Mouse (Mus musculus): Measurements from ENCODE around the gene Senp6. TPM values are rescaled to one million over a fixed set of nuclear protein-coding genes. Genes with fewer than 3 reads are reported as not detected.
A peak's percentile ranks its signal among the peaks of the same experiment; 100 is the strongest.

Senp6 gene
- polyA plus RNA-seq, 1 experiment from 2014 or later, result 53.1 TPM

DNA sequence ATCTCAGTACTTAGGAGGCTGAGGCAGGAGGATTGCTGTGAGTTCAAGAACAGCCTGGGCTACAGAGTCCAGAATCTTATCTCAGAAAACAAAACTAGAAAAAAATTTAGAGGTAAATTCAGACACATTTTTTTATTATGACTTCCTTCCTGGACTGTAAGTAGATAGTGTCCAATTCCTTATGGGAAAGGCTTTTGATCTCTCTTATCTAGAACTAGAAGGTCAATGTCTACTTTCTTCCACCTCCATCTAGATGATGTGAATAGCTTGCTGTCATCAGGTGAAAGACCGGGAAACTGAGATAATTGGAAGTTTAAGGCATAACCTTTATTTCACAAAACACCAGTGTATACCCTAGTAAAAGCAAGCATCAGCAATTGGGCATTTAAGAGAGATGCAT, 115.0 kb downstream of the Senp6 start:
- H3K27ac ChIP-seq, result no peak overlapping the region
- WGBS, result 68% methylated on average over 1 of the region's 1 CpGs
- no peaks in the 10 kb centered on the region for H3K36me3 ChIP-seq
- peaks cover 16% of the 10 kb centered on the region for H3K4me1 ChIP-seq
- H3K9me3 ChIP-seq, result no peaks in the 10 kb centered on the region
- no peak overlapping the region for H3K4me3 ChIP-seq
- no peak for DNase-seq (ENCODE audit: low spot score)
- H3K27me3 ChIP-seq (ENCODE audit: insufficient read depth, poor library complexity, severe bottlenecking), result no peaks in the 10 kb centered on the region

DNA sequence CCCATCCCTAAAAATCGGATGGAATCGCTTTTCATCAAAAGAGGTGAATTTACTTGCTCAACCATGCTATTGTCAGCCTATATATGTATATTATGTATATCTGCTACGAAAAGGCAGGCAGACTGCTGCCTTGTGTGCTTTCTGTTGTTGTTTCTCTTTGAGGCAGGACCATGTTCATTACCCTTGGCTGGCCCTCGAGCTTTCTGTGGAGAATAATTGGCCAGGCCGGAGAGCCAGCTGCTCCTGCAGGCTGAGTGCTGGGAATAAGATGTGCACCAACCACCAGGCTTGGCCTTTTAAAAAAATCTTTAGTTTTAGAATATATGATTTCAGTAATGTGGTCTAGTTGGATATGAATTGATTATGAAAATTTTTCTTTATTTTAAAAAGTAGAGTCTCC, 117.4 kb downstream of the Senp6 start:
- Histone ChIP-seq H3K36me3 (no peaks in the 10 kb centered on the region), H3K27me3 (ENCODE audit: insufficient read depth, poor library complexity, severe bottlenecking) (no peaks in the 10 kb centered on the region), H3K9me3 (no peaks in the 10 kb centered on the region), H3K4me3 (no peak overlapping the region), H3K4me1 (peaks cover 8% of the 10 kb centered on the region; the same call in 1 of the 2 replicates), H3K27ac (no peak overlapping the region)
- DNase-seq (ENCODE audit: low spot score), result no peak
- WGBS, result 85% methylated on average over 5 of the region's 5 CpGs

DNA sequence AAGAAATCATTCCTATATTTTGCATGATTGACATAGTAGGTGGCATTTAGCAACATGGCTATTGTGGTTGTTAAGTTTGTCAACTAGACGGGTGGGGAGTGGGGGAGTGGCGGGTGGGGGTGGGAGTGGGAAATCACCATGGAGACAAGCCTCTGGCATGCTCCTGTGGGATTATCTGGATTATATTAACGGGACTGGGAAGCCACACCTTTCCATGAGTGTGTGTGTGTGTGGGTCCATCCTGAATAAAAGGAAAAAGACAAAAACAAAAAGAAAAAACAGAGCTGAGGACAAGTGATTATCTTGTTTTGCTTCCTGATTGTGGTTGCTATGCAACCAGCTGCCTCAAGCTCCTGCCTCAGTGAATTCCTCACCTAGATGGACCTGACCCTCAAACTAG, 119.0 kb downstream of the Senp6 start:
- H3K9me3 ChIP-seq, result no peaks in the 10 kb centered on the region
- DNase-seq (ENCODE audit: low spot score), result no peak
- 43% methylated on average over 3 of the region's 3 CpGs for WGBS

DNA sequence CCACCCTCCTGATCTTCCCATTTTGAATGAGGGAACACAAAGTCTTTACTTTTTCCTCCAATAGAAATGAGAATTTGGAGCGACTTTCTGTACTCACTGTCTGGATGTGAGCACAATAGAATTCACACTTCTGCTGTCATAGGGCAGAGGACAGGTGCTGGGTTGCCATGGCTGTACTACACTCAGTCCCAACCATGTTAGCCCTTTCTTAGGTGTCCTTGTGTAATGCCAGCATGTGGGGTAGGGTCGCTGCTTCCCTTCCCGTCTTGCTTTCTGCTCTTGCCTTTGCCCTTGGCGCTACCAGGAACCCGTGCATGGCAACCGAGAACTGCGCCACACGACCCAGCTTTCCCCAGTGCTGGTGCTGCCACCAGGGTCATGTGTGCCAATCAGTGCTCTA, 120.0 kb downstream of the Senp6 start:
- DNase-seq (ENCODE audit: low spot score), result no peak
- WGBS, result 89% methylated on average over 8 of the region's 8 CpGs
- Histone ChIP-seq H3K9me3 (no peaks in the 10 kb centered on the region), H3K4me1 (peaks cover 14% of the 10 kb centered on the region), H3K36me3 (no peaks in the 10 kb centered on the region), H3K27me3 (ENCODE audit: insufficient read depth, poor library complexity, severe bottlenecking) (no peaks in the 10 kb centered on the region), H3K4me3 (no peak overlapping the region), H3K27ac (no peak overlapping the region)

More for the DNA sequence above, 119.0 kb downstream of the Senp6 start:
- no peak overlapping the region for H3K27ac ChIP-seq
- H3K27me3 ChIP-seq (ENCODE audit: insufficient read depth, poor library complexity, severe bottlenecking), result no peaks in the 10 kb centered on the region
- H3K4me1 ChIP-seq, result peaks cover 8% of the 10 kb centered on the region; the same call in 1 of the 2 replicates
- no peaks in the 10 kb centered on the region for H3K36me3 ChIP-seq
- H3K4me3 ChIP-seq, result no peak overlapping the region

DNA sequence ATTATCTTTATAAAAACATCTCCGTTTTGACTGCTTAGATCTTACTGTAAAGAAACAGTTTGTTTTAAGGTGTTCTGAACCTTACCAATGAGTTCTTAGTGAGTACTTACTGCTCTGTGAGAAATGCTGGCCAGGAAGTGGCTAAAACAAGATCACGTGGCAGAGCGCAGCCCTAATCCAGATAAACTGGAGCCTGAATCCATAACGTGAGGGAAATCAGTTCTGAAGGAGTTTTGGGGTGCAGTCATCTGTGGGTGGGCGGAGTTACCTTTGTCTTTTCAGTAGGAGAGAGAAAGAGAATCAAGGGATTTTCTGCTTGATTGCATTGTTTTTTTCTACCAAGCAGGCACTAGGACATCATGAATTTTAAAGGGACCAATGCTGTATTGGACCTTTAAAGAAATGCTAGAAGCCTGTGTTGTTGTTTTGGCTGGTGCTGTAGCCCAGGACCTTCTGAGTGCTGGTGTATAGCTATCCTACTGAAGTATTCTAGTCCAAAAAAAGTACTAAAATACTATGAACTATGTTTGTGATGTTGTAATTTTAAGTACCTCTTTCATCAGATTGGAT, 121.7 kb downstream of the Senp6 start:
- no peak overlapping the region for H3K4me3 ChIP-seq
- DNase-seq (ENCODE audit: low spot score), result no peak
- no peaks in the 10 kb centered on the region for H3K9me3 ChIP-seq
- H3K27me3 ChIP-seq (ENCODE audit: insufficient read depth, poor library complexity, severe bottlenecking), result no peaks in the 10 kb centered on the region
- H3K36me3 ChIP-seq, result no peaks in the 10 kb centered on the region
- H3K4me1 ChIP-seq, result peaks cover 26% of the 10 kb centered on the region
- WGBS, result 57% methylated on average over 5 of the region's 5 CpGs
- H3K27ac ChIP-seq, result no peak overlapping the region

DNA sequence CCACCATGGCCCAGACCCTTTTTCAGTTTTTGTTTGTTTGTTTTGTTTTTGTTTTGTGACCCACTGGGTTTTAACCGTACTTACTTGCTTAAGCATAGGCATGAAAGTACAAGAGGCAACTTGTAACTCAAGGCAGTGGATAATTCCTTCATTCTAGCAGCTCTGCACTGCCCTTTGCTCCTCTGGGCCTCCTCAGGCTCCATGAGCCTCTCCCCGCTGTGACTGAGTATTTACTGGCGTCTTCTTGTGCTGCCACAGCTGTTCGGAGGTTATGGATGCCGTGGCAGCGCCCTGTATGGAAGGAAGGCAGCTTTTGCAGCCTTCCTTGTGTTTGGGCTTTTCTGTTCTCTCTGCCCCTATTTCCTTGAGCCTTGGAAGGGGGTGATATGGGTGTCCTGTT, 124.5 kb downstream of the Senp6 start:
- WGBS, result 81% methylated on average over 6 of the region's 6 CpGs

DNA sequence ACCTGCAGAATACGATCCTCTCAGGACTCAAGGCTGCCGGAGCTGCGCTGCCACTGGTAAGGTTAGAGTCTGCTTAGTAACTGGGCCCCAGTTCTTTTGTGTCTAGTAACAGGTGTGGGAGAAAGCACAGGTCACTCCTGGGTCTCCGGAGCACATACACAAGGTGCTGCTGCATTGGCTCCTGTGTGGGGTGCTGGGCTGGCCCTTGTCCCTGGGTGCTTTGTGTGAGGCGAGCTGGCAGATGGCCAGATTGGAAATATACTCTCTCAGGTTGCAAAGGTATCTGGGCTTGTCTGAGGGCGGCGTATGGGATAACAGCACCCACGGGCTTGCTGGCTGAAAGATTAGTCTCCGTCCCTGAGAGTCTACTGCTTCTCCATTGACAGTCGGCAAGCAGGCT, 125.6 kb downstream of the Senp6 start:
- peaks cover 31% of the 10 kb centered on the region for H3K4me1 ChIP-seq
- no peak overlapping the region for H3K4me3 ChIP-seq
- no peaks in the 10 kb centered on the region for H3K9me3 ChIP-seq
- H3K27ac ChIP-seq, result peak overlapping the region; percentile 42; the same call in 1 of the 2 replicates
- no peak for DNase-seq (ENCODE audit: low spot score)
- WGBS, result 63% methylated on average over 10 of the region's 10 CpGs
- H3K36me3 ChIP-seq, result no peaks in the 10 kb centered on the region
- H3K27me3 ChIP-seq (ENCODE audit: insufficient read depth, poor library complexity, severe bottlenecking), result no peaks in the 10 kb centered on the region

More for the DNA sequence above, 124.5 kb downstream of the Senp6 start:
- Histone ChIP-seq H3K9me3 (no peaks in the 10 kb centered on the region), H3K36me3 (no peaks in the 10 kb centered on the region), H3K27ac (no peak overlapping the region), H3K27me3 (ENCODE audit: insufficient read depth, poor library complexity, severe bottlenecking) (no peaks in the 10 kb centered on the region), H3K4me1 (peaks cover 26% of the 10 kb centered on the region), H3K4me3 (no peak overlapping the region)
- DNase-seq (ENCODE audit: low spot score), result no peak

DNA sequence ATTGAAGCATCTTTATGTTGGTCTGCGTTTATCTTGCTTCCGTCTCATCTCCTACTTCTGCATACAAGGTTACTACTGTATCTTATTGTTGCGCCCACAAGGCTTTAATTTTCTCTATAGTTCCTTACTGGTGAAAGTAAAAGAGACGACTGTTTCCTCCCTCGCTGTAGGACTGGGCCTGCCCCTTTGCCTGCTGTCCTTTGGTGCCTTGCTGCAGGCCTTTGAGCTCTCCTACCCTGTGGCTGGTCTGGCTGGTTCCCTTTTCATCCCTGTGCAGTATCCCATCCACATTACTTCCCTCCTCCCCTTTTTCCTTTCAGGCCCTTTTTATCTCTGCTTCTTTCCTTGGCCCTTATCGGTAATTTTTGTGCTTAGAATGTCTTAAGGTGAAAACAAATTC, 127.7 kb downstream of the Senp6 start:
- no peaks in the 10 kb centered on the region for H3K36me3 ChIP-seq
- peaks cover 31% of the 10 kb centered on the region for H3K4me1 ChIP-seq
- no peak overlapping the region for H3K27ac ChIP-seq
- H3K4me3 ChIP-seq, result no peak overlapping the region
- H3K9me3 ChIP-seq, result no peaks in the 10 kb centered on the region
- H3K27me3 ChIP-seq (ENCODE audit: insufficient read depth, poor library complexity, severe bottlenecking), result no peaks in the 10 kb centered on the region
- 52% methylated on average over 6 of the region's 6 CpGs for WGBS
- DNase-seq (ENCODE audit: low spot score), result no peak

Other genes starting within 250 kb of the Senp6 start
- 11.7 and 19.0 TPM in 2 replicates for gene Filip1, start 54.1 kb upstream of the Senp6 start, polyA plus RNA-seq (2016; fragmentation: Nextera tagmentation; extraction: Ambion mirVana)
- gene Myo6, start 98.1 kb downstream of the Senp6 start, polyA plus RNA-seq (2016; fragmentation: Nextera tagmentation; extraction: Ambion mirVana), result 9.8 and 15.1 TPM in 2 replicates

All from heart, embryonic 10.5 days (tissue).